Mouse (Mus musculus) megakaryocyte, embryonic 14.5 days (primary cell): ENCODE measurements around the gene Cxadr.

Source experiments
- FLI1 ChIP-seq: IDR thresholded peaks from 2 replicates; pipeline ENCODE4 v1.6.1; 2012; ENCODE audit warnings: low read length, inconsistent platforms, mixed read lengths
- GATA1 ChIP-seq: IDR thresholded peaks from 3 replicates; pipeline ENCODE4 v1.6.1; 2012; ENCODE audit warnings: mixed read lengths, low read length, inconsistent platforms, borderline replicate concordance

DNA sequence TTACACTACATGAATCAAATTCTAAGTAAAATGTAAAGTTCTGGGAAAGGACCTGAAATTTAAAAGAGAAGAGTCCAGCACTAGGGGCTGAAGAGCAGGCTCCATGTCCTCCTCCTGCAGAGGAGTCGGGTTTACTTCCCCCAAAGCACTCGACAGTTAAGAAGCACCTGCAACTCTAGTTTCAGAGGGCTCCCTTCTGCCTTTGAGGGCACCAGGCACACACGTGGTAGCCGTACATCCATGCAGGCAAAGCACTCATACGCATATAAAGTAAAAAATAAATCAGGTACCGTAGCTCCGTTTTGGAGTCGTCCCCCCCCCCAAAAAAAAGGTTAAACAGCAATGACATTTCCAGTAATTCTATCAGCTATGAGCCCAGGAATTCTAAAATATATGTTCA lies 72.5 kb downstream of the Cxadr start:
- TF ChIP-seq FLI1: no peak
- TF ChIP-seq GATA1: no peak
